Mouse (Mus musculus): ENCODE measurements around the gene Ppdpf. TPM values are rescaled to one million over a fixed set of nuclear protein-coding genes. Genes with fewer than 3 reads are reported as not detected.

Ppdpf gene
- polyA plus RNA-seq, 1 experiment, result 128 TPM

GRCm38 (mm10) chr2:181227122-181227521 lies 40.1 kb downstream of the Ppdpf start:
- Histone ChIP-seq H3K27ac (ENCODE audit: insufficient read depth, low read length) (no peak overlapping the region), H3K4me3 (ENCODE audit: insufficient read depth, low read length) (no peak overlapping the region), H3K4me1 (ENCODE audit: control insufficient read depth, insufficient read depth, low read length) (no peaks in the 10 kb centered on the region)
- TF ChIP-seq POLR2A (IDR thresholded peaks at IDR 0.05; ENCODE audit: extremely low read depth, insufficient read depth, low read length) (no peak), CTCF (IDR thresholded peaks at IDR 0.05; ENCODE audit: extremely low read depth, insufficient read depth, low read length) (no peak)

- Histone ChIP-seq H3K4me3 (ENCODE audit: insufficient read depth, low read length) (no peak overlapping the region), H3K4me1 (ENCODE audit: control insufficient read depth, insufficient read depth, low read length) (no peaks in the 10 kb centered on the region), H3K27ac (ENCODE audit: insufficient read depth, low read length) (no peak overlapping the region)
- no peak for TF ChIP-seq POLR2A (IDR thresholded peaks at IDR 0.05; ENCODE audit: extremely low read depth, insufficient read depth, low read length)
- TF ChIP-seq CTCF (IDR thresholded peaks at IDR 0.05; ENCODE audit: extremely low read depth, insufficient read depth, low read length), result no peak
These were observed 41.3 kb downstream of the Ppdpf start for GRCm38 (mm10) chr2:181228335-181228734.

- TF ChIP-seq CTCF (IDR thresholded peaks at IDR 0.05; ENCODE audit: extremely low read depth, insufficient read depth, low read length), result no peak
- no peak for TF ChIP-seq POLR2A (IDR thresholded peaks at IDR 0.05; ENCODE audit: extremely low read depth, insufficient read depth, low read length)
- Histone ChIP-seq H3K4me1 (ENCODE audit: control insufficient read depth, insufficient read depth, low read length) (no peaks in the 10 kb centered on the region), H3K27ac (ENCODE audit: insufficient read depth, low read length) (no peak overlapping the region), H3K4me3 (ENCODE audit: insufficient read depth, low read length) (no peak overlapping the region)
These were observed 44.1 kb downstream of the Ppdpf start for GRCm38 (mm10) chr2:181231171-181231570.

- H3K4me3 ChIP-seq (ENCODE audit: insufficient read depth, low read length), result no peak overlapping the region
- no peak overlapping the region for H3K27ac ChIP-seq (ENCODE audit: insufficient read depth, low read length)
- H3K4me1 ChIP-seq (ENCODE audit: control insufficient read depth, insufficient read depth, low read length), result no peaks in the 10 kb centered on the region
- no peak for TF ChIP-seq POLR2A (IDR thresholded peaks at IDR 0.05; ENCODE audit: extremely low read depth, insufficient read depth, low read length)
- TF ChIP-seq CTCF (IDR thresholded peaks at IDR 0.05; ENCODE audit: extremely low read depth, insufficient read depth, low read length), result no peak
These were observed 46.4 kb downstream of the Ppdpf start for GRCm38 (mm10) chr2:181233443-181233842.

- no peak for TF ChIP-seq CTCF (IDR thresholded peaks at IDR 0.05; ENCODE audit: extremely low read depth, insufficient read depth, low read length)
- TF ChIP-seq POLR2A (IDR thresholded peaks at IDR 0.05; ENCODE audit: extremely low read depth, insufficient read depth, low read length), result no peak
- Histone ChIP-seq H3K4me1 (ENCODE audit: control insufficient read depth, insufficient read depth, low read length) (no peaks in the 10 kb centered on the region), H3K27ac (ENCODE audit: insufficient read depth, low read length) (no peak overlapping the region), H3K4me3 (ENCODE audit: insufficient read depth, low read length) (no peak overlapping the region)
These were observed 47.6 kb downstream of the Ppdpf start for GRCm38 (mm10) chr2:181234680-181235079.

GRCm38 (mm10) chr2:181235681-181236566 lies 48.9 kb downstream of the Ppdpf start:
- Histone ChIP-seq H3K4me1 (ENCODE audit: control insufficient read depth, insufficient read depth, low read length) (no peaks in the 10 kb centered on the region), H3K4me3 (ENCODE audit: insufficient read depth, low read length) (no peak overlapping the region), H3K27ac (ENCODE audit: insufficient read depth, low read length) (no peak overlapping the region)
- TF ChIP-seq CTCF (IDR thresholded peaks at IDR 0.05; ENCODE audit: extremely low read depth, insufficient read depth, low read length) (no peak), POLR2A (IDR thresholded peaks at IDR 0.05; ENCODE audit: extremely low read depth, insufficient read depth, low read length) (no peak)

GRCm38 (mm10) chr2:181237251-181238014 lies 50.4 kb downstream of the Ppdpf start:
- Histone ChIP-seq H3K27ac (ENCODE audit: insufficient read depth, low read length) (no peak overlapping the region), H3K4me3 (ENCODE audit: insufficient read depth, low read length) (no peak overlapping the region), H3K4me1 (ENCODE audit: control insufficient read depth, insufficient read depth, low read length) (no peaks in the 10 kb centered on the region)
- TF ChIP-seq CTCF (IDR thresholded peaks at IDR 0.05; ENCODE audit: extremely low read depth, insufficient read depth, low read length) (no peak), POLR2A (IDR thresholded peaks at IDR 0.05; ENCODE audit: extremely low read depth, insufficient read depth, low read length) (no peak)

- H3K27ac ChIP-seq (ENCODE audit: insufficient read depth, low read length), result no peak overlapping the region
- TF ChIP-seq POLR2A (IDR thresholded peaks at IDR 0.05; ENCODE audit: extremely low read depth, insufficient read depth, low read length), result no peak
- no peak for TF ChIP-seq CTCF (IDR thresholded peaks at IDR 0.05; ENCODE audit: extremely low read depth, insufficient read depth, low read length)
- H3K4me3 ChIP-seq (ENCODE audit: insufficient read depth, low read length), result no peak overlapping the region
- H3K4me1 ChIP-seq (ENCODE audit: control insufficient read depth, insufficient read depth, low read length), result no peaks in the 10 kb centered on the region
These were observed 51.1 kb downstream of the Ppdpf start for GRCm38 (mm10) chr2:181238091-181238610.

Other genes with a start within 250 kb of the Ppdpf start
- 89.8 and 99.6 TPM in 2 replicates for gene Nkain4, start 232.5 kb upstream of the Ppdpf start, polyA plus RNA-seq (2012; rRNA removed)
- gene Arfgap1, start 220.0 kb upstream of the Ppdpf start, polyA plus RNA-seq (2012; rRNA removed), result 146 and 163 TPM in 2 replicates
- gene Col20a1, start 200.7 kb upstream of the Ppdpf start, polyA plus RNA-seq (2012; rRNA removed), result 2.8 and 3.1 TPM in 2 replicates
- gene Chrna4, start 143.7 kb upstream of the Ppdpf start, polyA plus RNA-seq (2012; rRNA removed), result 17.6 and 17.7 TPM in 2 replicates
- gene Kcnq2, start 51.9 kb upstream of the Ppdpf start, polyA plus RNA-seq (2012; rRNA removed), result 171 and 180 TPM in 2 replicates
- gene Eef1a2, start 30.2 kb upstream of the Ppdpf start, polyA plus RNA-seq (2012; rRNA removed), result 1,125 and 1,195 TPM in 2 replicates
- gene Ptk6, start 15.5 kb downstream of the Ppdpf start, polyA plus RNA-seq (2012; rRNA removed), result 0.04 and 0.10 TPM in 2 replicates
- gene Srms, start 25.9 kb downstream of the Ppdpf start, polyA plus RNA-seq (2012; rRNA removed), result 0.50 and 0.53 TPM in 2 replicates
- gene Fndc11, start 32.8 kb downstream of the Ppdpf start, polyA plus RNA-seq (2012; rRNA removed), result 0.13 TPM in 1 of 2 replicates, not detected in the other
- gene Helz2, start 54.8 kb downstream of the Ppdpf start, polyA plus RNA-seq (2012; rRNA removed), result 3.4 TPM in 2 replicates
- 22.8 and 23.4 TPM in 2 replicates for gene Gmeb2, start 100.8 kb downstream of the Ppdpf start, polyA plus RNA-seq (2012; rRNA removed)
- 777 and 783 TPM in 2 replicates for gene Stmn3, start 127.3 kb downstream of the Ppdpf start, polyA plus RNA-seq (2012; rRNA removed)
- 55.5 and 62.0 TPM in 2 replicates for gene Rtel1, start 132.5 kb downstream of the Ppdpf start, polyA plus RNA-seq (2012; rRNA removed)
- 89.3 and 99.8 TPM in 2 replicates for gene Zgpat, start 177.7 kb downstream of the Ppdpf start, polyA plus RNA-seq (2012; rRNA removed)
- 70.9 and 72.7 TPM in 2 replicates for gene Arfrp1, start 178.2 kb downstream of the Ppdpf start, polyA plus RNA-seq (2012; rRNA removed)
- 66.5 and 71.4 TPM in 2 replicates for gene Lime1, start 192.8 kb downstream of the Ppdpf start, polyA plus RNA-seq (2012; rRNA removed)